Mouse (Mus musculus) layer of hippocampus, adult 2 months (tissue): Measurements from ENCODE around the gene Fau. TPM values are rescaled to one million over a fixed set of nuclear protein-coding genes. Genes with fewer than 3 reads are reported as not detected.

Experiments used
- DNase-seq, 2 experiments: peaks; one replicate each; pipeline ENCODE4 v3.0.0; 2022; ENCODE audit warnings: low spot score in 2 of 2
- H3K27ac ChIP-seq: fragments of 200-600 bp; 2 replicates; pipeline ENCODE4 v1.8.1; 2022
- H3K4me3 ChIP-seq: fragments of 200-600 bp; 2 replicates; pipeline ENCODE4 v1.8.1; 2022; ENCODE audit warnings: mild to moderate bottlenecking
- CTCF ChIP-seq: fragments of 200-600 bp; conservative IDR thresholded peaks from 2 replicates; pipeline ENCODE4 v1.8.1; 2022; ENCODE audit warnings: antibody characterized with exemption, mild to moderate bottlenecking, moderate library complexity
- long read RNA-seq, 2 experiments: library from polyadenylated mRNA; stranded (forward); transcript quantifications; one replicate each; pipeline ENCODE4 v2.0.0; 2021; ENCODE audit warnings: borderline mapping rate in 2 of 2
- total RNA-seq, 2 experiments: library from RNA; stranded (reverse); gene quantifications; 2 replicates each; pipeline ENCODE4 v1.2.3; 2021

Gene Fau
- 100 to 1,000 TPM; 676 to 714 TPM for total RNA-seq
- long read RNA-seq, experiment 1, transcript Fau-201 (5 exons, 508 nt), result minor isoform, 23 of 130 reads
- long read RNA-seq, experiment 1, transcript Fau-207 (4 exons, 744 nt), result minor isoform, 8 of 130 reads
- long read RNA-seq, experiment 1, transcript Fau-202 (5 exons, 613 nt), result major isoform, 95 of 130 reads
- long read RNA-seq, experiment 1, partial matches to known transcripts, result 3 of 130 reads
- long read RNA-seq, experiment 1, other reads (novel, unspliced or antisense), result 1 of 130 reads
- long read RNA-seq, experiment 2, transcript Fau-202 (5 exons, 613 nt), result major isoform, 112 of 149 reads
- long read RNA-seq, experiment 2, transcript Fau-207 (4 exons, 744 nt), result minor isoform, 7 of 149 reads
- long read RNA-seq, experiment 2, transcript Fau-201 (5 exons, 508 nt), result minor isoform, 24 of 149 reads
- long read RNA-seq, experiment 2, partial matches to known transcripts, result 2 of 149 reads
- long read RNA-seq, experiment 2, other reads (novel, unspliced or antisense), result 4 of 149 reads

- no peak for TF ChIP-seq CTCF
- Histone ChIP-seq H3K27ac (peak within 1 kb of the TSS; percentile 95), H3K4me3 (peak within 1 kb of the TSS; percentile 96)
- peak; percentile 98 for DNase-seq
Observed at GRCm38 (mm10) chr19:6057313-6058096, at the start of gene Fau, which contains the start of gene Mrpl49. Gene Fau, plus strand, starts transcription at chr19:6057844. Gene Mrpl49, minus strand, starts transcription at chr19:6057785.

GRCm38 (mm10) chr19:6009137-6009536 is 48.5 kb upstream of the Fau start:
- no peak for DNase-seq
- no peak for TF ChIP-seq CTCF
- Histone ChIP-seq H3K27ac (no peak overlapping the region), H3K4me3 (no peak overlapping the region)

- no peak for DNase-seq
- no peak for TF ChIP-seq CTCF
- no peak overlapping the region for H3K4me3 ChIP-seq
Observed at GRCm38 (mm10) chr19:6013691-6014090, 44.0 kb upstream of the Fau start.

GRCm38 (mm10) chr19:6014991-6015510 is 42.6 kb upstream of the Fau start:
- no peak for TF ChIP-seq CTCF
- DNase-seq, result no peak
- peak overlapping the region; percentile 70 for H3K4me3 ChIP-seq
- H3K27ac ChIP-seq, result peak overlapping the region; percentile 93

More at GRCm38 (mm10) chr19:6013691-6014090, 44.0 kb upstream of the Fau start:
- H3K27ac ChIP-seq, result no peak overlapping the region

GRCm38 (mm10) chr19:6015511-6016315 is 41.9 kb upstream of the Fau start, which contains the start of gene Capn1:
Gene Capn1, minus strand, starts transcription at chr19:6015897.
- Histone ChIP-seq H3K27ac (peak within 1 kb of the TSS; percentile 93), H3K4me3 (peak within 1 kb of the TSS; percentile 70)
- DNase-seq, result peak; percentile 35 to 66
- TF ChIP-seq CTCF, result peak; percentile 56

- TF ChIP-seq CTCF, result peak; percentile 65
- Histone ChIP-seq H3K27ac (peak overlapping the region; percentile 36; the same call in 1 of the 2 replicates), H3K4me3 (peak overlapping the region; percentile 70)
- DNase-seq, result no peak
Observed at GRCm38 (mm10) chr19:6016532-6016931, 41.1 kb upstream of the Fau start.

- TF ChIP-seq CTCF, result peak; percentile 98
- DNase-seq, result peak; percentile 77 to 87
- H3K27ac ChIP-seq, result no peak overlapping the region
- H3K4me3 ChIP-seq, result no peak overlapping the region
Observed at GRCm38 (mm10) chr19:6018142-6019089, 39.2 kb upstream of the Fau start.

- DNase-seq, result no peak
- 0 out of 2 replicates have a peak, but pooled peaks have one; percentile 18 for TF ChIP-seq CTCF
- Histone ChIP-seq H3K4me3 (no peak overlapping the region), H3K27ac (no peak overlapping the region)
Observed at GRCm38 (mm10) chr19:6020276-6020675, 37.4 kb upstream of the Fau start.

GRCm38 (mm10) chr19:6023059-6023458 is 34.6 kb upstream of the Fau start:
- DNase-seq, result no peak
- no peak overlapping the region for H3K27ac ChIP-seq
- TF ChIP-seq CTCF, result no peak
- no peak overlapping the region for H3K4me3 ChIP-seq

GRCm38 (mm10) chr19:6023930-6024329 is 33.7 kb upstream of the Fau start:
- no peak overlapping the region for H3K27ac ChIP-seq
- no peak overlapping the region for H3K4me3 ChIP-seq
- no peak for DNase-seq
- TF ChIP-seq CTCF, result no peak

GRCm38 (mm10) chr19:6028991-6029390 is 28.7 kb upstream of the Fau start:
- H3K4me3 ChIP-seq, result no peak overlapping the region

More at GRCm38 (mm10) chr19:6028991-6029390, 28.7 kb upstream of the Fau start:
- TF ChIP-seq CTCF, result no peak
- DNase-seq, result no peak
- no peak overlapping the region for H3K27ac ChIP-seq
